Mouse (Mus musculus) hindbrain, embryonic 10.5 days (tissue): ENCODE data around the gene Tbk1. TPM values are rescaled to one million over a fixed set of nuclear protein-coding genes. Genes with fewer than 3 reads are reported as not detected.

Experiments
- DNase-seq: peaks from one replicate; pipeline ENCODE4 v3.0.0-alpha.2; 2017; ENCODE audit warnings: low spot score
- H3K27ac ChIP-seq: fragments of 300-500 bp; sonication (generic); 2 replicates; pipeline ENCODE4 v1.5.1; 2016; ENCODE audit warnings: mild to moderate bottlenecking, moderate library complexity
- H3K27me3 ChIP-seq: fragments of 300-500 bp; sonication (generic); 2 replicates; pipeline ENCODE4 v1.6.1; 2016; ENCODE audit warnings: mild to moderate bottlenecking; ENCODE audit not compliant: poor library complexity, insufficient read depth, severe bottlenecking
- H3K36me3 ChIP-seq: fragments of 300-500 bp; sonication (generic); 2 replicates; pipeline ENCODE4 v1.6.1; 2016; ENCODE audit warnings: mild to moderate bottlenecking, moderate library complexity
- H3K4me1 ChIP-seq: fragments of 300-500 bp; sonication (generic); replicated peaks from 2 replicates; pipeline ENCODE4 v1.6.1; 2016; ENCODE audit warnings: mild to moderate bottlenecking
- H3K4me3 ChIP-seq: fragments of 300-500 bp; sonication (generic); 2 replicates; pipeline ENCODE4 v1.5.1; 2016; ENCODE audit warnings: mild to moderate bottlenecking, moderate library complexity
- H3K9me3 ChIP-seq: fragments of 300-500 bp; sonication (generic); 2 replicates; pipeline ENCODE4 v1.6.1; 2016; ENCODE audit warnings: mild to moderate bottlenecking, moderate library complexity
- WGBS: fragments of 180-500 bp; shearing (Covaris S2); methylation state at CpG from one replicate; pipeline ENCODE4 v1.1.7; 2016; 5-methylcytosine and 5-hydroxymethylcytosine counted together
- polyA plus RNA-seq: library from polyadenylated mRNA; unstranded; fragments of >200 nt; fragmentation: Nextera tagmentation; extraction: Ambion mirVana; gene quantifications from 2 replicates; pipeline ENCODE4 v1.2.1, GENCODE M21; 2016

Gene Tbk1
- polyA plus RNA-seq: 29.7 and 30.6 TPM in 2 replicates

- Histone ChIP-seq H3K36me3 (peaks cover 50% of the 10 kb centered on the region), H3K9me3 (no peaks in the 10 kb centered on the region), H3K4me3 (peak within 1 kb of the TSS; percentile 83), H3K27ac (peak within 1 kb of the TSS; percentile 94), H3K4me1 (peaks cover 13% of the 10 kb centered on the region), H3K27me3 (no peaks in the 10 kb centered on the region)
- peak; percentile 91 for DNase-seq
- under 1% methylated on average over 54 of the region's 58 CpGs for WGBS
These were observed at the start of gene Tbk1 for GRCm38 (mm10) chr10:121586675-121587370. TSS of gene Tbk1 (minus strand) at chr10:121586787.

DNA sequence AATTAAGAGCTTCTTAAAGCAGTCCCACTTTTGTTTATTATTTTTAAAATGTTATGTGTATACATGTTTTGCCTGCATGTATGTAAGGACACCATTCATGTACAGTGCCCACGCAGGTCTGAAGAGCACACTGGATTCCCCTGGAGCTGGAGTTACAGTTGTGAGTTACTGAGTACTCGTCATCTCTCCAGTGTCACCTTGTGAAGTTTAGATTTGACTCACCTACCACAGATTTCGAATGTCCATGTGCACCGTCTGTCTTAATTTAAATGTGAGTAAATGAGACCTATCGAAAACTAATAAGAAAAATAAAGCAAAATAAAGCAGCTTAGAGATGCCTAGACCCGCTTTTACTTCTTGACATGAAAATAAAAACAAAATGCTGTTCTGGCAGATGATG, 49.7 kb upstream of the Tbk1 start:
- 87% methylated on average over 6 of the region's 6 CpGs for WGBS
- Histone ChIP-seq H3K36me3 (no peaks in the 10 kb centered on the region), H3K9me3 (no peaks in the 10 kb centered on the region), H3K27me3 (peaks cover 11% of the 10 kb centered on the region), H3K4me1 (peaks cover 8% of the 10 kb centered on the region), H3K27ac (no peak overlapping the region), H3K4me3 (no peak overlapping the region)
- no peak for DNase-seq

DNA sequence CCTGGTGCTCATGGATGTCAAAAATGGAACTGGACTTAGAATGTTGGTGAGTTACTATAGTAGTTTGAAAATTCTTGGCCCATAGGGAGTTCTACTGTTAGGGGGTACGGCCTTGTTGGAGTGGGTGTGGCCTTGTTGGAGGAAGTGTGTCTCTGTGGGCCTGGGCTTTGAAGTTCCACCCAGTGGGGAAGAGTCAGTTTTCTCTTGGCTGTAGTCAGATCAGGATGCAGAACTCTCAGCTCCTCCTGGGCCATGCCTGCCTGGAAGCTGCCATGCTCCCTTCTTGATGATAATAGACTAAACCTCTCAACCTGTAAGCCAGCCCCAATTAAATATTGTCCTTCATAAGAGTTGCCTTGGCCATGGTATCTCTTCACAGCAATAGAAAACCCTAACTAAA, 47.6 kb upstream of the Tbk1 start:
- Histone ChIP-seq H3K36me3 (no peaks in the 10 kb centered on the region), H3K27ac (no peak overlapping the region), H3K4me3 (no peak overlapping the region), H3K9me3 (no peaks in the 10 kb centered on the region), H3K4me1 (no peaks in the 10 kb centered on the region), H3K27me3 (no peaks in the 10 kb centered on the region)
- no peak for DNase-seq
- 68% methylated on average over 1 of the region's 1 CpGs for WGBS

GRCm38 (mm10) chr10:121628561-121629040, 42.0 kb upstream of the Tbk1 start:
- 91% methylated on average over 6 of the region's 6 CpGs for WGBS
- Histone ChIP-seq H3K36me3 (no peaks in the 10 kb centered on the region), H3K27ac (no peak overlapping the region), H3K4me1 (peaks cover 11% of the 10 kb centered on the region), H3K27me3 (no peaks in the 10 kb centered on the region), H3K9me3 (no peaks in the 10 kb centered on the region), H3K4me3 (no peak overlapping the region)
- no peak for DNase-seq

- WGBS: 90% methylated on average over 10 of the region's 10 CpGs
- H3K27ac ChIP-seq: no peak overlapping the region
These were observed 40.7 kb upstream of the Tbk1 start for GRCm38 (mm10) chr10:121627216-121627852.

DNA sequence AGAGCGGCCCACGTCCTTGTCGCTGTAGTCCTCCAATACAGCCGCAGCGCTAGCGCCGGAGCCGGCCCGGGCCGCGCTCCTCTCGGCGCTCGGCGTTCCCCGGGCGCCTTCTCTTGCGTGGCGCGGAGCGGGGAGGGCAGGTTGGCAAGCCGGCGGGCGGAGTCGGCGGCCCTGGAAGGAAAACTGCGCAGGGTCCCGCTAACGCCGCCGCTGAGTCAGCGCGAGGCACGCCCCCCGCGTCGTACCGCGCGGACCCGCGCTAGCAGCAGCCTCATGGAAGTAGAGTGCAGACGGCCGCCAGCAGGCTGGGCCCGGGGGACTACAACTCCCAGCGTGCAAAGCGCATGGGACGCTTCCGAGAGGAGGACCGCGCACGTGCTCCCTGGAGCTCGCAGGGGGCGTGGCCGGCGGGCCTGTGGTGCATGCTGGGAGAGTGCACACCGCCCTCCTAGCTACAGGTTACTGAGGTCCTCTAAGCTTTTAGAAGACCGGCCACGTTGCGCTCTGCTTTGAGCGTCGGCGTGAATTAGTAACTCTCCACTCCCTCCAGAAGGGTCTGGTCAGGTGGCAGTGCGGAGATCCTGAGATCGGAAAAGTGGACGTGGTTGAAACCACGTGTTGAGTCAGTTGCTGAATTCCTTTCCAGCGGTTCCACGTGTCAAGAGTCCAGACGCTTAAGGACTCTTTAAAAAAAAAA, 39.7 kb upstream of the Tbk1 start, which contains the start of gene Xpot:
Gene Xpot, minus strand, starts transcription at position 147 of the 697 bp plus-strand sequence.
- WGBS: under 1% methylated on average over 70 of the region's 70 CpGs
- no peaks in the 10 kb centered on the region for H3K9me3 ChIP-seq
- peaks cover 11% of the 10 kb centered on the region for H3K4me1 ChIP-seq
- peak within 1 kb of the TSS; percentile 95 for H3K27ac ChIP-seq
- DNase-seq: peak; percentile 98
- peaks cover 19% of the 10 kb centered on the region for H3K36me3 ChIP-seq
- peak within 1 kb of the TSS; percentile 76 for H3K4me3 ChIP-seq
- H3K27me3 ChIP-seq: no peaks in the 10 kb centered on the region

More at GRCm38 (mm10) chr10:121627216-121627852, 40.7 kb upstream of the Tbk1 start:
- no peak for DNase-seq
- no peaks in the 10 kb centered on the region for H3K27me3 ChIP-seq
- peaks cover 9% of the 10 kb centered on the region for H3K36me3 ChIP-seq
- peaks cover 11% of the 10 kb centered on the region for H3K4me1 ChIP-seq
- H3K4me3 ChIP-seq: no peak overlapping the region
- H3K9me3 ChIP-seq: no peaks in the 10 kb centered on the region

DNA sequence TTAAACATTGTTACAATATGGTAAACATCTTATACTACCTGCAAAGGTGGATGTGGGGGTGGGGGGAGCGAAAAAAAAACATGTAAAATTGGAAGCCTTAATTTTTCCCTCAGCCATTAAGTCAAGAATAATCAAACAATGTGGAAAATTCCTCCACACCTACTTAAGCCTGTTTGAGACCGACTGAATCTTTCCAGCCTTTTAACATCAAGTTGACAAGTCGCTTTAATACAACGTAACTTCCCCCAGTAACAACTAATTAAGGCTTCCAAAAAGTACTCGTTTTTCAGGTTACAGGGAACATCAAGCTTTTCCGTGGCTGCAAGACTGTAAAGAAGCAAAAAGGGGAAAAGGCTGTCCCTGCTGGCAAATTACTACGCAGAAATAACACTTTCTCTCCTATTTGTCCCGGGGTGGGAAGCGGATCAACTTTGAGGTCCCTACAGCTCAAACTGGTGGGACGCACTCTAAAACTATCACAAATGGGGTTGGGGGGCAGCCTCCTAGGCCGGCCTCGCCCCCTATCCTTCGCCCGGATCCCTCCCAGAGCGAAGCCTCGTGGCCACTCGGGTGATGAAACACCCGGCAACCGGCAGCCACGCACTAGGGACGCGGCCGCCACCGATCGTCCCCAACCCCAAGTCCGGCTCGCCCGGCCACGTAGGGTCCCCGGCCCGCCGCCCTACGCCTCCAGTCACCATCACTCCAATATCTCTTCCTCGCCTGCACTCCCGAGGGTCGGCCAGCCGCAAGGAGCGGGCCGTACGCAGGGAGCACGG, 39.0 kb upstream of the Tbk1 start:
- H3K36me3 ChIP-seq: peaks cover 26% of the 10 kb centered on the region
- H3K4me3 ChIP-seq: peak overlapping the region; percentile 76
- under 1% methylated on average over 41 of the region's 41 CpGs for WGBS
- peak overlapping the region; percentile 95 for H3K27ac ChIP-seq
- no peaks in the 10 kb centered on the region for H3K9me3 ChIP-seq
- no peak for DNase-seq
- H3K4me1 ChIP-seq: peaks cover 11% of the 10 kb centered on the region
- H3K27me3 ChIP-seq: no peaks in the 10 kb centered on the region

DNA sequence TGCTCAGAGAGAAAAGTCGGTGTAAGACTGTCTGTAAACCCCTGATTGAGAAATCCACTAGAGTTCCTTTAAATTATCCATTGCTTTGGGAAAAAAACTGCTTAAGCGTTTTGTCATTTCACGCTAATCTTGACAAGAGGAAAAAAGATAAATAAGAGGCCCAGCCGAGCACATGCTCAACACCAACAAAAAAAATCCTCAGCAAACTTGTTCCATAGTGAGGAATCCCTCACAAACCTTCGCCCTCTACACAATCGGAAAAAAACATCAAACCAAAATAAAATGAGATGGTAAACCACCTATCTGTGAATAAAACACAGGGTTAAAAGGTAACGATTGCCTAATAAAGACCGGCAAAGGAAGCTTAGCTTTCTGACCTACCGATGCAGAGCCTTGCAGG, 38.4 kb upstream of the Tbk1 start:
- Histone ChIP-seq H3K27me3 (no peaks in the 10 kb centered on the region), H3K4me3 (peak overlapping the region; percentile 76), H3K27ac (no peak overlapping the region), H3K4me1 (peaks cover 11% of the 10 kb centered on the region), H3K9me3 (no peaks in the 10 kb centered on the region), H3K36me3 (peaks cover 32% of the 10 kb centered on the region)
- WGBS: 31% methylated on average over 9 of the region's 9 CpGs
- no peak for DNase-seq

GRCm38 (mm10) chr10:121623670-121624069, 37.1 kb upstream of the Tbk1 start:
- H3K36me3 ChIP-seq: peaks cover 44% of the 10 kb centered on the region
- DNase-seq: no peak
- no peak overlapping the region for H3K4me3 ChIP-seq
- H3K27me3 ChIP-seq: no peaks in the 10 kb centered on the region
- WGBS: 91% methylated on average over 7 of the region's 7 CpGs
- H3K9me3 ChIP-seq: no peaks in the 10 kb centered on the region
- H3K4me1 ChIP-seq: peaks cover 11% of the 10 kb centered on the region
- H3K27ac ChIP-seq: no peak overlapping the region

DNA sequence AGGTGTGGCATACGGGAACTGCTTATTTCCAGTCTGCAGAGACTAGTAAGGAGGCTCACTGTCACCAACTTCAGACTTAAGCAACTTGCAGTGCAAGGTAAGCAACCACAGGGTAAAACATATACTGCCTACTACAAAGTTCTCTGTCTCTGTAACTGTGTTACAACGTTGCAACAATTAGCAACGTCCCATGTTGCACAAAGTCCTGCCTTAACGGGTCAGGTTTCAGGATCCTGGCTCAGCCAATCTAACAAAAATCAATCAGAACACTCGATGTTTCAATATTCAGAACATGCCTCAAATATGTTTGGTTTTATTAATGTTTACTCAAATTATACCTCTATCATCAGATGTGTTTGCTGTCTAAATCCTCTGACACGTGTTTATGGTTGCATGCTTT, 35.8 kb upstream of the Tbk1 start:
- WGBS: 92% methylated on average over 6 of the region's 6 CpGs
- H3K4me3 ChIP-seq: no peak overlapping the region

DNA sequence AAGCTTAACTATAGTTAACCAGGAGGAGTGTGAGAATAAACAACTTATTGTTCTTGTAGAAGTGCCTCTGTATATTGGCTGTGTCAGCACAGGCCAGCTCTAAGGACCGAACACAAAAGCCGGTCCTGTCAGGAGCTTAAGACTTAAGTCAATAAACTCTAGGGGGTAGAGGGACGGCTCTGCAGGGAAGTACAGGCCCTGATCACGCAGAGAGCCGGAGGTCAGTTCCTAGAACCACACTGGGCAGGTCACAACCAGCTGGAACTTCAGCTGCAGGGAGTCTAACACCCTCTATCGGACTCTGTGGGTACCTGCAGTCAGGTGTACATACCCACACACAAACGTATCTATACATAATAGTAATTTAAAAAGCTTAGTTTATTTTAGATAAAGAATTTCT, 29.3 kb upstream of the Tbk1 start:
- Histone ChIP-seq H3K27me3 (no peaks in the 10 kb centered on the region), H3K4me3 (no peak overlapping the region), H3K4me1 (no peaks in the 10 kb centered on the region), H3K36me3 (peaks cover 97% of the 10 kb centered on the region), H3K27ac (no peak overlapping the region), H3K9me3 (no peaks in the 10 kb centered on the region)
- 55% methylated on average over 7 of the region's 7 CpGs for WGBS
- DNase-seq: no peak

More for the DNA sequence above, 35.8 kb upstream of the Tbk1 start:
- Histone ChIP-seq H3K9me3 (no peaks in the 10 kb centered on the region), H3K4me1 (peaks cover 11% of the 10 kb centered on the region), H3K27ac (no peak overlapping the region), H3K36me3 (peaks cover 56% of the 10 kb centered on the region), H3K27me3 (no peaks in the 10 kb centered on the region)
- DNase-seq: no peak

DNA sequence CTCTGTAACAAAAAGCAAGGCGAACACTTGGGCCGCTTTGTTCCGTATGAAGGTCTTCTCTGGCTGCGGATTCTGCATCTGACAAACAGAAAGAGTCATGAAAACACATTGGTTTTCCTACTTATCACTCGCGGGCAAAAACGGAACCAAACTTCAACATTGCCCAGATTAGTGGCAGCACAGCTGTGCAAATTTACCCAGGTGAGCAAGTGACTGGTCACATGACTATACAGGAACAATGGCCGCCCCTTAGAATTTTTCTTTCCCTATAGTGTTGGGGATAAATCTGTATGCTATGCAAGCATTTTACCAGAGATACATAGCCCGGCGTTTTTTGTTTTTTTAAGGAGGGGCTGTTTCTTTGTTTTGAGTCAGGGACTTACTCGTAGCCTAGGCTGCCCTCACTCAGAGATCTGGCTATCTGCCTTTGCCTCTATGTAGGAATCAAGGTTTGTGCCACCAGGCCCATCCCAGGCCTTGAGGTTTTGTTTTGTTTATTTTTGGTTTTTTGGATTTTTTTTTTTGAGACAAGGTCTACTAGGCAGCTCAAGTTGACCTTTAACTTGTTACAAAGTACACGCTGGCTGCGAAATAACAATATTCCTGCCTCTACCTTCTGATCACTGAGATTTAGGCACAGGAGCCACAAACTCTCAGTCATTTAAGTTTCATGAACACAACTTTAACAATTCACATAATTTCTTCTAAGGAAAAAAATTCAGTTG, 28.7 kb upstream of the Tbk1 start:
- no peak overlapping the region for H3K4me3 ChIP-seq
- peaks cover 97% of the 10 kb centered on the region for H3K36me3 ChIP-seq
- WGBS: 94% methylated on average over 13 of the region's 13 CpGs
- H3K9me3 ChIP-seq: no peaks in the 10 kb centered on the region
- no peak for DNase-seq
- H3K27me3 ChIP-seq: no peaks in the 10 kb centered on the region
- no peak overlapping the region for H3K27ac ChIP-seq
- H3K4me1 ChIP-seq: no peaks in the 10 kb centered on the region
